Mouse (Mus musculus): ENCODE data around the gene Hoxb7. TPM values are rescaled to one million over a fixed set of nuclear protein-coding genes. Genes with fewer than 3 reads are reported as not detected.

Gene Hoxb7
- total and polyA plus RNA-seq, 2 experiments from 2014 or later = 0.20 TPM; not detected in 1

DNA sequence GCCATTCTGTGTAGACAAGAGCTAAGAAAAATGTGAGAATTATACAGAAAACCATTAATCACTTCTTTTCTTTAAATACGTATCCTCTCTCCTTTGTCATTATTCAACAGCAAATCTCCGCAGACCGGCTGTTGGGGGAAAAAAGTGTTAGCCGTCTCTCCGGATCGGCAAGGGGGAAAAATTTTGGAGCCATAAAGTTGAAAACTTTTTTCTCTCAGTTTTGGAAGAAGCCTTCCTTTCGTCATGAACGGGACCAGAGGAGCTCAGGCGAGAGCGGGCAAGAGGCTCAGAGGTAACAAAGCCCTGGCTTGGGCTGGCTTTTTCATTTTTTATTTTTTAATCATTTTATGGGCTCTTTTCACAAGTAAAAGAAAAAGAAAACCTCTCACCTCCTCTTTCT lies 36.7 kb downstream of the Hoxb7 start, which contains the start of gene Hoxb3:
Gene Hoxb3 (plus strand): TSS at position 173 of the 400 bp plus-strand sequence.
- H3K4me3 ChIP-seq (ENCODE audit: low read depth, low read length) = no peak within 1 kb of the TSS
- 30% methylated on average over 10 of the region's 10 CpGs for WGBS
- DNase-seq (ENCODE audit: low spot score) (no peak), ATAC-seq (ENCODE audit: insufficient read depth, low read depth) (no peak)
- no peak within 1 kb of the TSS for H3K27ac ChIP-seq (ENCODE audit: low read depth)
- H3K9me3 ChIP-seq (replicated peaks; ENCODE audit: control insufficient read depth, low read length) = no peaks in the 10 kb centered on the region
- H3K4me1 ChIP-seq (ENCODE audit: control insufficient read depth, insufficient read depth) = no peaks in the 10 kb centered on the region
- H3K36me3 ChIP-seq (replicated peaks; ENCODE audit: control insufficient read depth, insufficient read depth, low read length) = no peaks in the 10 kb centered on the region
- TF ChIP-seq CTCF (IDR thresholded peaks at IDR 0.05; ENCODE audit: low read depth) = no peak
- TF ChIP-seq EP300 (IDR thresholded peaks at IDR 0.05; ENCODE audit: low read depth) = no peak
- no peak within 1 kb of the TSS for H3K4me2 ChIP-seq (ENCODE audit: low read depth, low read length)
- no peak within 1 kb of the TSS for H3K9ac ChIP-seq (replicated peaks; ENCODE audit: low read depth, low read length)
- peaks cover 100% of the 10 kb centered on the region for H3K27me3 ChIP-seq (ENCODE audit: control insufficient read depth, insufficient read depth, low read length)

DNA sequence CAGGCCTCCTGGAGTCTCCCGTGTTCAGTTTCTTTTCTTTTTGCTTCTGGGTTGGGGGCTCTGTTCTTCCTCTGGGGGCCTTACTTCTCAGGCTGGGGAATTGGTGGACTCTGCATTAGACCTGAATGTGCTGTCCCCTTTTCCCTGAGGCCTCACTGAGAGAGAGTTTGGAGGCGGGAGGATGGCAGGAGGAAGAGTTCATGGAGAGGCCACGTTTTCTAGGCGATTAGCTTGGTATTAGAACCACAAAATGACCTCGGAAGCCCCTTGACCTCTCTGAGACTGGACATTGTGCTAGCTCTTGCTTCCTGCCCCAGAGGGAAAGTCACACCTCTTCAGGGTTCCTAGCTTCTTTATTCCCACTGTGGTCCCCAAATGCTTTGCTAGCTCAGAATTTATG lies 37.7 kb downstream of the Hoxb7 start:
- no peak overlapping the region for H3K9ac ChIP-seq (replicated peaks; ENCODE audit: low read depth, low read length)
- no peak overlapping the region for H3K27ac ChIP-seq (ENCODE audit: low read depth)

DNA sequence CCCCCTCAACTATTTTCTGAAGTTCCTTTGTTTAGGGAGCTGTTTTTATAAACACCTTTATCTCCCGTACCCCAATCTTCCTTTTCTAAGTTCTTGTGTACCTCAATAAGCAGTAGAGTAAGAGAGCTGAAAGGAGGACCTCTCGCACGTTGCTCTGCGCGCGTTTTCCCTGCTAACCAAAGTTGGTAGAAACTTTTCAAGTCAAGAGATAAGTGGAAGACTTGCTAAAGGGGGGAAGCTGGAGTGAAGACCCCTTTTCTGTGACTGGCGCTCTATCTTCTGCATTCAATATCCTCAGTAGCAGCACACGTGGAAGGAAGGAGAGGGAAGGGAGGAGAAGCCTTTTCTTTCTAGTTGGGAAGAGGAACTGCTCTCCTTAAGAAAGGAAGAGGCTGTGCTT lies 38.5 kb downstream of the Hoxb7 start:
- H3K36me3 ChIP-seq (replicated peaks; ENCODE audit: control insufficient read depth, insufficient read depth, low read length) = no peaks in the 10 kb centered on the region
- H3K4me1 ChIP-seq (ENCODE audit: control insufficient read depth, insufficient read depth) = no peaks in the 10 kb centered on the region
- TF ChIP-seq CTCF (IDR thresholded peaks at IDR 0.05; ENCODE audit: low read depth) (no peak), EP300 (IDR thresholded peaks at IDR 0.05; ENCODE audit: low read depth) (no peak)
- no peak for ATAC-seq (ENCODE audit: insufficient read depth, low read depth)
- H3K27ac ChIP-seq (ENCODE audit: low read depth) = no peak overlapping the region
- H3K9me3 ChIP-seq (replicated peaks; ENCODE audit: control insufficient read depth, low read length) = no peaks in the 10 kb centered on the region
- H3K4me2 ChIP-seq (ENCODE audit: low read depth, low read length) = no peak overlapping the region
- DNase-seq (ENCODE audit: low spot score) = no peak
- H3K4me3 ChIP-seq (ENCODE audit: low read depth, low read length) = no peak overlapping the region
- H3K9ac ChIP-seq (replicated peaks; ENCODE audit: low read depth, low read length) = no peak overlapping the region
- WGBS = 24% methylated on average over 8 of the region's 8 CpGs
- H3K27me3 ChIP-seq (ENCODE audit: control insufficient read depth, insufficient read depth, low read length) = peaks cover 100% of the 10 kb centered on the region

More for the DNA sequence above, 37.7 kb downstream of the Hoxb7 start:
- no peak overlapping the region for H3K4me3 ChIP-seq (ENCODE audit: low read depth, low read length)
- no peaks in the 10 kb centered on the region for H3K36me3 ChIP-seq (replicated peaks; ENCODE audit: control insufficient read depth, insufficient read depth, low read length)
- no peak for ATAC-seq (ENCODE audit: insufficient read depth, low read depth)
- no peaks in the 10 kb centered on the region for H3K4me1 ChIP-seq (ENCODE audit: control insufficient read depth, insufficient read depth)
- no peak for DNase-seq (ENCODE audit: low spot score)
- H3K4me2 ChIP-seq (ENCODE audit: low read depth, low read length) = no peak overlapping the region
- H3K27me3 ChIP-seq (ENCODE audit: control insufficient read depth, insufficient read depth, low read length) = peaks cover 100% of the 10 kb centered on the region
- WGBS = 15% methylated on average over 5 of the region's 5 CpGs
- H3K9me3 ChIP-seq (replicated peaks; ENCODE audit: control insufficient read depth, low read length) = no peaks in the 10 kb centered on the region
- no peak for TF ChIP-seq EP300 (IDR thresholded peaks at IDR 0.05; ENCODE audit: low read depth)
- TF ChIP-seq CTCF (IDR thresholded peaks at IDR 0.05; ENCODE audit: low read depth) = no peak

DNA sequence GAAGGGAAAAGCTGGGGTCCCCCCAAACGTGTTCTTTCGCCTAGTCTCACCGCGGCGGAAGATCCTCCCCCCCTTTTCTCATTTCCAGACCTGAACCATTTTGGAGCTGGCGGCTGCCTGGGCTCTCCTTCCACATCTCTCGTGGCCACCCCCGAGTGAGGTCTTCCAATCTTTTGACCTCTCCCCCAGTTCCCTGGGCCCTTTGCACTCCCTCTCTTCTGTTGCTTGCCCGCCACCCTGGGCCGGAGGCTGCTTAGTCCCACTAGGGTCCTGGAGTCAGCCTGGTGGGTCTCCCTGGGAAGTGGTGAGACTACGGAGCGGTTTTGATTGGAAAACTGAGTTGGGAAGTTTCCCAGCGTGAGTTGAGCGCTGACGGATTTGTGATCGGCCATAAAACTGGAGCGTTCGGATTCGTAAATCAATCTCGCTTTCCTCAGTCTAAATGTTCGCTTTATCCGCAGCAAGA lies 39.4 kb downstream of the Hoxb7 start:
- no peak for ATAC-seq (ENCODE audit: insufficient read depth, low read depth)
- 15% methylated on average over 22 of the region's 22 CpGs for WGBS
- Histone ChIP-seq H3K4me3 (ENCODE audit: low read depth, low read length) (no peak overlapping the region), H3K27me3 (ENCODE audit: control insufficient read depth, insufficient read depth, low read length) (peaks cover 100% of the 10 kb centered on the region), H3K9ac (replicated peaks; ENCODE audit: low read depth, low read length) (no peak overlapping the region), H3K4me2 (ENCODE audit: low read depth, low read length) (no peak overlapping the region), H3K27ac (ENCODE audit: low read depth) (no peak overlapping the region), H3K4me1 (ENCODE audit: control insufficient read depth, insufficient read depth) (no peaks in the 10 kb centered on the region), H3K9me3 (replicated peaks; ENCODE audit: control insufficient read depth, low read length) (no peaks in the 10 kb centered on the region), H3K36me3 (replicated peaks; ENCODE audit: control insufficient read depth, insufficient read depth, low read length) (no peaks in the 10 kb centered on the region)
- no peak for DNase-seq (ENCODE audit: low spot score)
- TF ChIP-seq EP300 (IDR thresholded peaks at IDR 0.05; ENCODE audit: low read depth) = no peak
- TF ChIP-seq CTCF (IDR thresholded peaks at IDR 0.05; ENCODE audit: low read depth) = no peak

DNA sequence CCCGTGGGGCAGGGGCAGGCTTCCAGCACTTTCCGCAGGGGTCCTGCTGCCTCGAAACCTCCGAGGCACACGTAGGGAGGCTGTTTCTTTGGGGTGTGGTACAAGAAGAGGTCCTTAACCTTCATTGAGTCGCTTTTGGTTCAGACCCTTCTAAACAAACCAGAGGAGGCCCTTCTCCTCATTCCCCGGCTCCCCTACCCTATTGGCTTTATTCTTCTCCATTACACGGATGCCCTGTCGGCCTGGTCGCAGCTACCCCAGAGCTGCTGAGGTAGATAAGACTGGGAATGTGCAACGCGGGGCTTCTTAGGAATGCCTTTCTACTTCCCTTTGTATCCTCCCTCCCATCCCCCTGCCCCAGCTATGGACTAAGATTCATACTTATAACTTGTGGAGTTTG lies 40.3 kb downstream of the Hoxb7 start:
- WGBS = 15% methylated on average over 11 of the region's 12 CpGs
- no peak overlapping the region for H3K4me2 ChIP-seq (ENCODE audit: low read depth, low read length)
- no peaks in the 10 kb centered on the region for H3K36me3 ChIP-seq (replicated peaks; ENCODE audit: control insufficient read depth, insufficient read depth, low read length)
- no peak for DNase-seq (ENCODE audit: low spot score)
- no peak overlapping the region for H3K27ac ChIP-seq (ENCODE audit: low read depth)
- H3K9me3 ChIP-seq (replicated peaks; ENCODE audit: control insufficient read depth, low read length) = no peaks in the 10 kb centered on the region
- H3K9ac ChIP-seq (replicated peaks; ENCODE audit: low read depth, low read length) = no peak overlapping the region
- TF ChIP-seq EP300 (IDR thresholded peaks at IDR 0.05; ENCODE audit: low read depth) (no peak), CTCF (IDR thresholded peaks at IDR 0.05; ENCODE audit: low read depth) (no peak)
- H3K27me3 ChIP-seq (ENCODE audit: control insufficient read depth, insufficient read depth, low read length) = peaks cover 100% of the 10 kb centered on the region
- H3K4me3 ChIP-seq (ENCODE audit: low read depth, low read length) = no peak overlapping the region
- no peaks in the 10 kb centered on the region for H3K4me1 ChIP-seq (ENCODE audit: control insufficient read depth, insufficient read depth)
- ATAC-seq (ENCODE audit: insufficient read depth, low read depth) = no peak

DNA sequence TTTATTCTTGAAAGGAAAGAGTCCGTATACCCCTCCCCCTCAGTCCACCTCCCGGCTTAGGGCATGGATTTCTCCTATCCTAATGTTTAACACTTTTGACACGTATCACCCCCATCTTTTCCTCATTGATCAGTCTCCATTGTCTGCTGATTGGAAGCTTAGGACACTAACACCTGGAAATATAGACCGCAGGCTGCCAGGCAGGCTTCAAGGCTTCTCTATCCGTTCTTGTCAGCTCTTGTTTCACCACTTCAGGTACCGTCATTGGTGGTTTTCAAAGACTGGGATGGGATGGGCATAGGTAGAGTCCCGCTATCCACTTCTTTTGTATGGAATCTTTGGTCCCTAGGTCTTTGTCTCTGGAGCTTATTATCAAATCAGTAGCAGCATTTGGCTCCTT lies 40.7 kb downstream of the Hoxb7 start:
- H3K27ac ChIP-seq (ENCODE audit: low read depth) = no peak overlapping the region
- WGBS = 25% methylated on average over 7 of the region's 7 CpGs
- no peak overlapping the region for H3K4me2 ChIP-seq (ENCODE audit: low read depth, low read length)
- no peak for DNase-seq (ENCODE audit: low spot score)
- ATAC-seq (ENCODE audit: insufficient read depth, low read depth) = no peak
- no peaks in the 10 kb centered on the region for H3K9me3 ChIP-seq (replicated peaks; ENCODE audit: control insufficient read depth, low read length)
- H3K4me1 ChIP-seq (ENCODE audit: control insufficient read depth, insufficient read depth) = no peaks in the 10 kb centered on the region
- H3K36me3 ChIP-seq (replicated peaks; ENCODE audit: control insufficient read depth, insufficient read depth, low read length) = no peaks in the 10 kb centered on the region
- H3K9ac ChIP-seq (replicated peaks; ENCODE audit: low read depth, low read length) = no peak overlapping the region
- H3K4me3 ChIP-seq (ENCODE audit: low read depth, low read length) = no peak overlapping the region
- TF ChIP-seq EP300 (IDR thresholded peaks at IDR 0.05; ENCODE audit: low read depth) (no peak), CTCF (IDR thresholded peaks at IDR 0.05; ENCODE audit: low read depth) (no peak)
- H3K27me3 ChIP-seq (ENCODE audit: control insufficient read depth, insufficient read depth, low read length) = peaks cover 100% of the 10 kb centered on the region
